In genomic region chr1:191963948-191964772, GRCm38 (mm10) we compare ENCODE assay signal across 8 mouse cellular contexts. TPM values are rescaled to one million over a fixed set of nuclear protein-coding genes. Genes with fewer than 3 reads are reported as not detected.
A peak's percentile ranks its signal among the peaks of the same experiment; 100 is the strongest.
DNase-seq lines count a peak whose midpoint lies in the region; ATAC-seq lines count a peak whose summit lies in the region.

No protein-coding gene starts in this region.

- no peaks in the 10 kb centered on the region for H3K9me3 ChIP-seq in intestine, embryonic 14.5 days (ENCODE audit: control insufficient read depth, low read length)

- peak; percentile 69 for DNase-seq in gastrocnemius, postnatal 25 days
- DNase-seq in intestine, embryonic 14.5 days (ENCODE audit: low spot score), result peak; percentile 96
- peak; percentile 57 to 91 for DNase-seq in left cerebral cortex, postnatal 10 days (ENCODE audit: extremely low spot score in 1 of 2, low spot score in 2 of 2)
- peak; percentile 87 for DNase-seq in right cerebral cortex, postnatal 14 days
- DNase-seq in urinary bladder, postnatal 14 days (ENCODE audit: low spot score), result peak; percentile 91

- H3K27me3 ChIP-seq in intestine, embryonic 14.5 days (replicated peaks; ENCODE audit: control insufficient read depth, insufficient read depth, low read length), result no peaks in the 10 kb centered on the region

- 17% methylated on average over 8 of the region's 8 CpGs for WGBS in intestine, embryonic 14.5 days

- ATAC-seq in activated CD4-positive, CD25-positive, alpha-beta regulatory T cell, adult 4 months, result peak; percentile 55
- peak; percentile 77 for ATAC-seq in common myeloid progenitor, adult 5-6 weeks (replicated peaks; ENCODE audit: low read depth, poor library complexity, severe bottlenecking)
- peak; percentile 89 for ATAC-seq in intestine, embryonic 14.5 days (replicated peaks; ENCODE audit: low FRiP score, low TSS enrichment, low read depth)
- ATAC-seq in megakaryocyte progenitor cell, adult 5-6 weeks (replicated peaks; ENCODE audit: poor library complexity), result peak; percentile 87

- intact Hi-C loops in left cerebral cortex, postnatal 10 days (cut with DNase I), result loop anchor here (2.0 kb wide), 1 partner anchor 129 kb away; no protein-coding TSS in a partner anchor

- no peaks in the 10 kb centered on the region for H3K36me3 ChIP-seq in intestine, embryonic 14.5 days (ENCODE audit: control insufficient read depth, insufficient read depth, low read length)

- no peak overlapping the region for H3K9ac ChIP-seq in intestine, embryonic 14.5 days (ENCODE audit: low read length)

- H3K4me2 ChIP-seq in intestine, embryonic 14.5 days (ENCODE audit: low read length), result no peak overlapping the region

- no peak overlapping the region for H3K4me3 ChIP-seq in intestine, embryonic 14.5 days (ENCODE audit: low read depth, low read length)

- no peaks in the 10 kb centered on the region for H3K4me1 ChIP-seq in intestine, embryonic 14.5 days (replicated peaks; ENCODE audit: control insufficient read depth, insufficient read depth, low read length)

- H3K27ac ChIP-seq in intestine, embryonic 14.5 days (ENCODE audit: low read depth), result no peak overlapping the region; the same call in 1 of the 2 replicates

RNA-seq across cellular contexts. Expression of gene Rd3, which starts 13.0 kb away (rescaled TPM):
- polyA plus RNA-seq in activated CD4-positive, CD25-positive, alpha-beta regulatory T cell, adult 4 months (2017; shearing (Covaris generic)), result under 1 TPM; 0.37 to 0.63 TPM
- total RNA-seq in common myeloid progenitor, adult 5-6 weeks (2017), result not detected in 2 replicates
- total RNA-seq in gastrocnemius, postnatal 25 days (2021), result under 1 TPM in 1 of 2 experiments, not detected in 1; 0.15 TPM
- polyA plus RNA-seq in intestine, embryonic 14.5 days (2014; fragmentation: Nextera tagmentation; extraction: Ambion mirVana), result 0.30 and 0.31 TPM in 2 replicates
- under 1 TPM; 0.36 to 0.58 TPM for total RNA-seq in left cerebral cortex, postnatal 10 days (2021)
- not detected in 2 replicates for total RNA-seq in megakaryocyte progenitor cell, adult 5-6 weeks (2015)
- not detected in 2 replicates for total RNA-seq in megakaryocyte progenitor cell, adult 5-6 weeks (2017)

RNA-seq across cellular contexts. Expression of gene Slc30a1, which starts 57.6 kb away (rescaled TPM):
- polyA plus RNA-seq in activated CD4-positive, CD25-positive, alpha-beta regulatory T cell, adult 4 months (2017; shearing (Covaris generic)), result 1 to 10 TPM; 1.2 to 1.4 TPM
- total RNA-seq in common myeloid progenitor, adult 5-6 weeks (2017), result 5.0 and 6.7 TPM in 2 replicates
- total RNA-seq in gastrocnemius, postnatal 25 days (2021), result 1 to 10 TPM; 4.9 to 8.4 TPM
- 1.6 and 2.0 TPM in 2 replicates for polyA plus RNA-seq in intestine, embryonic 14.5 days (2014; fragmentation: Nextera tagmentation; extraction: Ambion mirVana)
- 10 to 100 TPM; 26.8 to 29.0 TPM for total RNA-seq in left cerebral cortex, postnatal 10 days (2021)
- 4.7 TPM in 2 replicates for total RNA-seq in megakaryocyte progenitor cell, adult 5-6 weeks (2015)
- total RNA-seq in megakaryocyte progenitor cell, adult 5-6 weeks (2017), result 5.3 and 5.6 TPM in 2 replicates
